Mouse (Mus musculus) small intestine, adult 2 months (tissue): ENCODE data around the gene Gckr.

Experiments used
- CTCF ChIP-seq: fragments of 200-500 bp; IDR thresholded peaks from 2 replicates; pipeline ENCODE4 v1.5.1; 2012; ENCODE audit warnings: low read depth, mild to moderate bottlenecking, control low read depth, inconsistent platforms, low read length, moderate library complexity, mixed read lengths; ENCODE audit not compliant: insufficient replicate concordance, insufficient read length; ENCODE audit errors: extremely low read depth
- POLR2A ChIP-seq: fragments of 200-500 bp; IDR thresholded peaks from 2 replicates; pipeline ENCODE4 v1.6.1; 2012; ENCODE audit warnings: low read depth, mild to moderate bottlenecking, control low read depth, inconsistent platforms, low read length, moderate library complexity

GRCm38 (mm10) chr5:31288225-31288624, 9.0 kb upstream of the Gckr start:
- TF ChIP-seq CTCF (no peak), POLR2A (no peak)
